Mouse (Mus musculus) liver, postnatal 0 days (tissue): Measurements from ENCODE around the gene Olfr17. TPM values are rescaled to one million over a fixed set of nuclear protein-coding genes. Genes with fewer than 3 reads are reported as not detected.
"Not testable (repeated sequence)": the region's sequence is repeated elsewhere in the genome, so short reads cannot be mapped to it uniquely, and the experiment has no call there.

Source experiments
- ATAC-seq: fragments of 200-750 bp; cut with Nextera tagmentation; 2 replicates; pipeline ENCODE4 v1.8.0; 2017; ENCODE audit warnings: mild to moderate bottlenecking, moderate library complexity
- DNase-seq: peaks from one replicate; pipeline ENCODE4 v3.0.0-alpha.2; 2016
- H3K27ac ChIP-seq: fragments of 300-500 bp; sonication (generic); 2 replicates; pipeline ENCODE4 v1.5.1; 2014; ENCODE audit warnings: antibody characterized with exemption, moderate library complexity, mild to moderate bottlenecking, low read depth
- H3K27me3 ChIP-seq: fragments of 300-500 bp; sonication (generic); 2 replicates; pipeline ENCODE4 v1.6.1; 2014; ENCODE audit warnings: low read length, control low read depth, mixed read lengths; ENCODE audit not compliant: insufficient read depth
- H3K36me3 ChIP-seq: fragments of 300-500 bp; sonication (generic); replicated peaks from 2 replicates; pipeline ENCODE4 v1.6.1; 2014; ENCODE audit warnings: mild to moderate bottlenecking, control low read depth, low read length, moderate library complexity, mixed read lengths; ENCODE audit not compliant: insufficient read depth
- H3K4me1 ChIP-seq: fragments of 300-500 bp; sonication (generic); 2 replicates; pipeline ENCODE4 v1.6.1; 2014; ENCODE audit warnings: antibody characterized with exemption, mild to moderate bottlenecking, control low read depth; ENCODE audit not compliant: insufficient read depth
- H3K4me2 ChIP-seq: fragments of 300-500 bp; sonication (generic); 2 replicates; pipeline ENCODE4 v1.6.1; 2014; ENCODE audit warnings: low read depth, mild to moderate bottlenecking, low read length, moderate library complexity, mixed read lengths
- H3K4me3 ChIP-seq: fragments of 300-500 bp; sonication (generic); 2 replicates; pipeline ENCODE4 v1.5.1; 2014; ENCODE audit warnings: low read depth, low read length
- H3K9ac ChIP-seq: fragments of 300-500 bp; sonication (generic); replicated peaks from 2 replicates; pipeline ENCODE4 v1.6.1; 2014; ENCODE audit warnings: mild to moderate bottlenecking, moderate library complexity
- H3K9me3 ChIP-seq: fragments of 300-500 bp; sonication (generic); 2 replicates; pipeline ENCODE4 v1.6.1; 2016; ENCODE audit warnings: mild to moderate bottlenecking, control low read depth, low read length, mixed read lengths
- CTCF ChIP-seq: sonication (generic); IDR thresholded peaks from 2 replicates; pipeline ENCODE4 v1.5.1; 2016; ENCODE audit warnings: antibody characterized with exemption, low read depth
- EP300 ChIP-seq: IDR thresholded peaks from 2 replicates; pipeline ENCODE4 v1.6.1; 2016; ENCODE audit warnings: antibody characterized with exemption, low read depth, mild to moderate bottlenecking
- WGBS: fragments of 180-500 bp; shearing (Covaris S2); extraction: QIAGEN DNeasy Blood & Tissue Kit; methylation state at CpG from one replicate; pipeline ENCODE4 v1.1.7; 2014; ENCODE audit not compliant: insufficient replicate concordance; 5-methylcytosine and 5-hydroxymethylcytosine counted together
- polyA plus RNA-seq: library from polyadenylated mRNA; unstranded; fragments of >200 nt; fragmentation: Nextera tagmentation; extraction: Ambion mirVana; gene quantifications from 2 replicates; pipeline ENCODE4 v1.2.1, GENCODE M21; 2015

Gene Olfr17
- not detected in 2 replicates for polyA plus RNA-seq

GRCm38 (mm10) chr7:107092920-107093319 lies at the start of gene Olfr17:
Gene Olfr17 (plus strand): TSS chr7:107093220.
- Histone ChIP-seq H3K9me3 (no peaks in the 10 kb centered on the region), H3K4me3 (no peak within 1 kb of the TSS), H3K4me2 (no peak within 1 kb of the TSS), H3K4me1 (no peaks in the 10 kb centered on the region), H3K9ac (no peak within 1 kb of the TSS), H3K27me3 (no peaks in the 10 kb centered on the region), H3K36me3 (no peaks in the 10 kb centered on the region), H3K27ac (no peak within 1 kb of the TSS)
- WGBS, result 28% methylated on average over 1 of the region's 1 CpGs
- DNase-seq, result no peak
- TF ChIP-seq EP300, result no peak
- no peak for TF ChIP-seq CTCF
- no peak for ATAC-seq

- no peaks in the 10 kb centered on the region for H3K9me3 ChIP-seq
- H3K4me3 ChIP-seq, result no peak overlapping the region
- no peak for TF ChIP-seq CTCF
- no peak for TF ChIP-seq EP300
- H3K4me1 ChIP-seq, result no peaks in the 10 kb centered on the region
- 13% methylated on average over 1 of the region's 1 CpGs for WGBS
- no peaks in the 10 kb centered on the region for H3K27me3 ChIP-seq
- DNase-seq, result no peak
- H3K4me2 ChIP-seq, result no peak overlapping the region
- H3K27ac ChIP-seq, result no peak overlapping the region
- no peaks in the 10 kb centered on the region for H3K36me3 ChIP-seq
- no peak overlapping the region for H3K9ac ChIP-seq
- no peak for ATAC-seq
Observed at GRCm38 (mm10) chr7:107044407-107044806, 48.6 kb upstream of the Olfr17 start.

GRCm38 (mm10) chr7:107045833-107046232 lies 47.2 kb upstream of the Olfr17 start:
- Histone ChIP-seq H3K4me1 (no peaks in the 10 kb centered on the region), H3K4me2 (no peak overlapping the region), H3K4me3 (no peak overlapping the region), H3K9ac (no peak overlapping the region), H3K9me3 (no peaks in the 10 kb centered on the region), H3K27me3 (no peaks in the 10 kb centered on the region), H3K27ac (no peak overlapping the region), H3K36me3 (no peaks in the 10 kb centered on the region)
- under 1% methylated on average over 5 of the region's 5 CpGs for WGBS
- peak; percentile 63 for TF ChIP-seq CTCF
- TF ChIP-seq EP300, result no peak
- no peak for ATAC-seq
- no peak for DNase-seq

GRCm38 (mm10) chr7:107047578-107047977 lies 45.4 kb upstream of the Olfr17 start:
- DNase-seq (no peak), ATAC-seq (no peak)
- no peak overlapping the region for H3K4me3 ChIP-seq
- TF ChIP-seq EP300 (no peak), CTCF (no peak)
- no peaks in the 10 kb centered on the region for H3K9me3 ChIP-seq
- 40% methylated on average over 3 of the region's 3 CpGs for WGBS
- H3K27me3 ChIP-seq, result no peaks in the 10 kb centered on the region
- H3K4me1 ChIP-seq, result no peaks in the 10 kb centered on the region
- H3K27ac ChIP-seq, result no peak overlapping the region
- no peak overlapping the region for H3K9ac ChIP-seq
- H3K36me3 ChIP-seq, result no peaks in the 10 kb centered on the region
- H3K4me2 ChIP-seq, result no peak overlapping the region

GRCm38 (mm10) chr7:107070681-107071080 lies 22.3 kb upstream of the Olfr17 start, which contains the start of gene Olfr714:
Gene Olfr714 (plus strand): TSS chr7:107070981.
- DNase-seq (no peak), ATAC-seq (no peak)
- no peaks in the 10 kb centered on the region for H3K4me1 ChIP-seq
- no peaks in the 10 kb centered on the region for H3K36me3 ChIP-seq
- H3K9me3 ChIP-seq, result no peaks in the 10 kb centered on the region
- WGBS, result 85% methylated on average over 2 of the region's 2 CpGs
- no peak within 1 kb of the TSS for H3K9ac ChIP-seq
- H3K27ac ChIP-seq, result no peak within 1 kb of the TSS
- no peaks in the 10 kb centered on the region for H3K27me3 ChIP-seq
- TF ChIP-seq EP300 (no peak), CTCF (no peak)
- H3K4me2 ChIP-seq, result no peak within 1 kb of the TSS
- no peak within 1 kb of the TSS for H3K4me3 ChIP-seq

- H3K9me3 ChIP-seq, H3K4me3 ChIP-seq, ATAC-seq, H3K4me2 ChIP-seq, H3K27ac ChIP-seq, H3K9ac ChIP-seq, H3K4me1 ChIP-seq, DNase-seq, H3K36me3 ChIP-seq, H3K27me3 ChIP-seq: not testable (repeated sequence)
- 67% methylated on average over 1 of the region's 2 CpGs for WGBS
Observed at GRCm38 (mm10) chr7:107110269-107110668, 17.2 kb downstream of the Olfr17 start, which contains the start of gene Olfr715b. Gene Olfr715b (minus strand): TSS chr7:107110369.

GRCm38 (mm10) chr7:107130983-107131382 lies 38.0 kb downstream of the Olfr17 start, which contains the start of gene Olfr715:
Gene Olfr715 (minus strand): TSS chr7:107131083.
- not testable (repeated sequence) for H3K36me3 ChIP-seq, ATAC-seq, H3K27me3 ChIP-seq, H3K4me3 ChIP-seq, H3K27ac ChIP-seq, H3K9me3 ChIP-seq, H3K9ac ChIP-seq, H3K4me1 ChIP-seq, H3K4me2 ChIP-seq, DNase-seq
- 41% methylated on average over 1 of the region's 3 CpGs for WGBS

GRCm38 (mm10) chr7:107138027-107138426 lies 45.0 kb downstream of the Olfr17 start, which contains the start of gene Olfr716:
Gene Olfr716 (plus strand): TSS chr7:107138327.
- not testable (repeated sequence) for H3K9me3 ChIP-seq, H3K27me3 ChIP-seq, H3K36me3 ChIP-seq, H3K4me3 ChIP-seq, ATAC-seq, H3K4me2 ChIP-seq, DNase-seq, H3K27ac ChIP-seq, H3K4me1 ChIP-seq, H3K9ac ChIP-seq
- WGBS, result 54% methylated on average over 2 of the region's 2 CpGs
